Mouse (Mus musculus) gastrocnemius, adult 18-20 months (tissue): ENCODE measurements around the gene Lmbr1l. TPM values are rescaled to one million over a fixed set of nuclear protein-coding genes. Genes with fewer than 3 reads are reported as not detected.

ENCODE experiments used
- DNase-seq: peaks from one replicate; pipeline ENCODE4 v3.0.0; 2021; ENCODE audit warnings: low spot score
- total RNA-seq, 2 experiments: library from RNA; stranded (reverse); gene quantifications; 2 replicates each; pipeline ENCODE4 v1.2.3; 2021

Gene Lmbr1l
- total RNA-seq, 2 experiments from 2014 or later: 4.8 to 4.9 TPM

GRCm38 (mm10) chr15:98869342-98870178 is 48.5 kb downstream of the Lmbr1l start:
- DNase-seq: no peak

GRCm38 (mm10) chr15:98868346-98869063 is 49.5 kb downstream of the Lmbr1l start:
- no peak for DNase-seq

- peak; percentile 69 for DNase-seq
These were observed 50.7 kb downstream of the Lmbr1l start for GRCm38 (mm10) chr15:98867321-98867720.

- DNase-seq: no peak
These were observed 51.5 kb downstream of the Lmbr1l start for GRCm38 (mm10) chr15:98866501-98866900.

GRCm38 (mm10) chr15:98865771-98866170 is 52.3 kb downstream of the Lmbr1l start:
- DNase-seq: no peak

- no peak for DNase-seq
These were observed 53.1 kb downstream of the Lmbr1l start for GRCm38 (mm10) chr15:98864951-98865350.

- no peak for DNase-seq
These were observed 54.5 kb downstream of the Lmbr1l start for GRCm38 (mm10) chr15:98863451-98863958.

GRCm38 (mm10) chr15:98861701-98862410 is 56.2 kb downstream of the Lmbr1l start:
- no peak for DNase-seq

GRCm38 (mm10) chr15:98860921-98861320 is 57.1 kb downstream of the Lmbr1l start:
- DNase-seq: no peak

GRCm38 (mm10) chr15:98859319-98860043 is 58.5 kb downstream of the Lmbr1l start:
- DNase-seq: no peak

- no peak for DNase-seq
These were observed 63.8 kb downstream of the Lmbr1l start for GRCm38 (mm10) chr15:98854214-98854613.

Other genes starting within 250 kb of the Lmbr1l start
- gene Rnd1, start 240.8 kb downstream of the Lmbr1l start, total RNA-seq: 1 to 10 TPM; 2.8 to 3.2 TPM
- gene Ccdc65, start 210.0 kb downstream of the Lmbr1l start, total RNA-seq: not detected
- 1 to 10 TPM in 1 of 2 experiments, under 1 TPM in 1; 0.80 to 1.1 TPM for gene Fkbp11, start 190.0 kb downstream of the Lmbr1l start, total RNA-seq
- gene Arf3, start 155.0 kb downstream of the Lmbr1l start, total RNA-seq: 1 to 10 TPM; 8.1 to 9.0 TPM
- 1 to 10 TPM in 1 of 2 experiments, under 1 TPM in 1; 0.57 to 1.4 TPM for gene Wnt10b, start 140.1 kb downstream of the Lmbr1l start, total RNA-seq
- gene Wnt1, start 128.4 kb downstream of the Lmbr1l start, total RNA-seq: not detected
- under 1 TPM; 0.36 to 0.57 TPM for gene Ddn, start 108.7 kb downstream of the Lmbr1l start, total RNA-seq
- gene Prkag1, start 86.7 kb downstream of the Lmbr1l start, total RNA-seq: 10 to 100 TPM; 48.1 to 49.6 TPM
- 10 to 100 TPM; 43.2 to 50.1 TPM for gene Kmt2d, start 47.0 kb downstream of the Lmbr1l start, total RNA-seq
- gene Rhebl1, start 23.7 kb downstream of the Lmbr1l start, total RNA-seq: 1 to 10 TPM; 1.3 TPM
- gene Dhh, start 19.7 kb downstream of the Lmbr1l start, total RNA-seq: 1 to 10 TPM in 1 of 2 experiments, under 1 TPM in 1; 0.75 to 1.5 TPM
- 10 to 100 TPM; 15.6 to 29.6 TPM for gene Tuba1b, start 16.3 kb upstream of the Lmbr1l start, total RNA-seq
- gene Gm49450, start 35.3 kb upstream of the Lmbr1l start, total RNA-seq: not detected
- 10 to 100 TPM; 17.9 to 38.6 TPM for gene Tuba1a, start 35.5 kb upstream of the Lmbr1l start, total RNA-seq
- gene Tuba1c, start 111.7 kb upstream of the Lmbr1l start, total RNA-seq: 1 to 10 TPM; 5.4 to 9.9 TPM
- under 1 TPM; 0.43 to 0.88 TPM for gene Prph, start 136.9 kb upstream of the Lmbr1l start, total RNA-seq
- gene Troap, start 156.3 kb upstream of the Lmbr1l start, total RNA-seq: under 1 TPM in 1 of 2 experiments, not detected in 1; 0.21 TPM
- not detected for gene C1ql4, start 169.6 kb upstream of the Lmbr1l start, total RNA-seq
- gene Dnajc22, start 174.9 kb upstream of the Lmbr1l start, total RNA-seq: under 1 TPM in 1 of 2 experiments, not detected in 1; 0.19 TPM
- gene Spats2, start 207.7 kb upstream of the Lmbr1l start, total RNA-seq: 1 to 10 TPM; 3.8 to 4.6 TPM